Mouse (Mus musculus) thymus, adult 18-20 months (tissue): ENCODE data around the gene Vmn1r128.
"Not testable (repeated sequence)": the region's sequence is repeated elsewhere in the genome, so short reads cannot be mapped to it uniquely, and the experiment has no call there.

Source experiments
- DNase-seq, 2 experiments: peaks; one replicate each; pipeline ENCODE4 v3.0.0; 2022; ENCODE audit warnings: mixed read lengths in 2 of 2

The Vmn1r128 gene

DNA sequence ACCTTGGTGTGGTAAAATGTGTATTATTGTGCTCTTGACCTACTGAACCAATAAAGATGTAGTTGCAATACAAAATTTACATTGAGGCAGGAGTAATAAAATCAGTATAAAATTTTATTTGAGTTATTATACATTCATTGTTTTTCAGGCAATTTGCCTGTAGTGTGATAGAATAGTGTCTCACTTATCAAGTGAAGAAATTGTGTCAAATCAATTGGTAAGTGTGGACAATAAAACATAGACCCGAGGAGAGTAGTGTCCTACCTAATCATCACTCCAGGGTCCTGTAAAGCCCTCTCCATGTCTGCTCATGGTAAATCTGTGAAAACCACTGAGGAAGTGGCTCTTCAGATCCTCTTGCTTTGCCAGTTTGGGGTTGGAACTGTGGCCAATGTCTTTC is at the start of gene Vmn1r128:
TSS of gene Vmn1r128 (plus strand) at position 301 of the 400 bp plus-strand sequence.
- DNase-seq = not testable (repeated sequence)

- DNase-seq = not testable (repeated sequence)
Observed at GRCm38 (mm10) chr7:21301367-21301766, 47.8 kb upstream of the Vmn1r128 start, which contains the start of gene Vmn1r126. TSS of gene Vmn1r126 (minus strand) at chr7:21301467.

DNA sequence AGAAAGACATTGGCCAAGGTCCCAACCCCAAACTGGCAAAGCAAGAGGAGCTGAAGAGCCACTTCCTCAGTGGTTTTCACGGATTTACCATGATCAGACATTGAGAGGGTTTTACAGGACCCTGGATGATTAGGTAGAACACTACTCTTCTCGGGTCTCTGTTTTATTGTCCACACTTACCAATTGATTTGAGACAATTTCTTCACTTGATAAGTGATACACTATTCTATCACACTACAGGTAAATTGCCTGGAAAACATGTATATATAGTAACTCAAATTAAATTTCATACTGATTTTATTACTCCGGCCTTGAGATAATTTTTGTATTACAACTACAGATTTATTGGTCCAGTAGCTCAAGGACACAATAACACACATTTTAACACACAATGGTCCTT is 29.4 kb upstream of the Vmn1r128 start, which contains the start of gene Vmn1r127:
TSS of gene Vmn1r127 (minus strand) at position 101 of the 400 bp plus-strand sequence.
- not testable (repeated sequence) for DNase-seq

DNA sequence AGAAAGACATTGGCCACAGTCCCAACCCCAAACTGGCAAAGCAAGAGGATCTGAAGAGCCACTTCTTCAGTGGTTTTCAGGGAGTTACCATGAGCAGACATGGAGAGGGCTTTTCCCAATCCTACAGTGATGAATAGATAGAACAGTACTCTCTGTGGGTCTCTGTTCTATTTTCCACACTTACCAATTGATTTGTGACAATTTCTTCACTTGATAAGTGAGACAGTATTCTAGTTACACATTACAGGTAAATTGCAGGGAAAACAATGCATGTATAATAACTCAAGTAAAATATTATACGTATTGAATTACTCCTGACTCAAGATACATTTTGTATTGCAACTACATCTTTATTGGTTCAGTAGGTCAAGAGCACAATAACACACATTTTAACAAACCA is 12.0 kb downstream of the Vmn1r128 start, which contains the start of gene Vmn1r129:
TSS of gene Vmn1r129 (minus strand) at position 101 of the 400 bp plus-strand sequence.
- not testable (repeated sequence) for DNase-seq
